Mouse (Mus musculus) cerebellum, adult 11-12 months (tissue): Measurements from ENCODE around the gene Dnase1l3.

Experiments used
- DNase-seq: peaks from one replicate; pipeline ENCODE4 v3.0.0; 2022

Dnase1l3 gene

DNA sequence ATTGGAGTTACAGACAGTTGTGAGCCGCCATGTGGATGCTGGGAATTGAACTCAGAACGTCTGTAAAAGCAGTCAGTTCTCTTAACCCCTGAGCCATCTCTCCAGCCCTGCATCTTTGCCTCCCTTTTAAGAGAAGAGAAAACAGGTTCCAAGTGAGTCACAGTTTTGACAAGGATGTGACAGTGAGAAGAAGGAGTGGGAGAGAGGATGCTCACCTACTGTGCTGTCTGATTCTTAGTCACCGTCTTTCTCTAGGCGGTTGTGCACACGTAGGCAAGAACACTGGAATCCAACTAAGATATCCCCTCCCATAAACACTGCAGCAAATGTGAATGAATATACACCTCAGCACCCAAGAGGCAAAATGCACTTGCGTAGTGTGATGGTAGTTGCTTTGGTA, 19.2 kb downstream of the Dnase1l3 start:
- DNase-seq = no peak

GRCm38 (mm10) chr14:7974643-7975042, 19.7 kb downstream of the Dnase1l3 start:
- DNase-seq = no peak

DNA sequence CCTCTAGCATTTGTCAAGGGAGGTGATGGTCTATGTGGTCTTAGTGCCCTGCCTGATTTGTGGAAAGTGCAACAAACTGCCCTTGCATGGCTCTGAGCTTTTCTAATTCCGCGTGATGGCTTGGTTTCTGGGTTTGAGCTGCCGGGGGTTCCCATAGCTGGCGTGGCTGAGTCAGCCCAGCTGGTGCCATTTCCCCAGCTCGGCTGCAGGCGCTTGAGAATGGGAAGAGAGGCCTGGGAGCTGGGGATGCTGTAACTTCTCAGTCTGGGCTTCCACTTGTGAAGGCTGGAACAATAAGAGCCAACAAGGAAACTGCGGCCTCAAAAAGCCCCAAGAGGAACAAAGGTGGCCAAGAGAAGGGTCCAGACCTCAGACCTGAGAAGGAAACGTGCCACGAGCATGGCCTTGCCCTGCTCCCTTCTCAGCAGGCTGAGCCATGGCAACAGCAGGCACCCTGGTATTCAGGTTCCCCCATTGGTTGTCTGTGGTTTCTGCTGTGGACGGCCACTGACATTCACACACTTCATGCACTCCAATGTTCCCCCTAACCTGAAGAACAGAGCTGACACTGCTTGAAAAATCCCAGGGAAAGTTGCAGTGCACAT, 22.4 kb downstream of the Dnase1l3 start:
- no peak for DNase-seq

DNA sequence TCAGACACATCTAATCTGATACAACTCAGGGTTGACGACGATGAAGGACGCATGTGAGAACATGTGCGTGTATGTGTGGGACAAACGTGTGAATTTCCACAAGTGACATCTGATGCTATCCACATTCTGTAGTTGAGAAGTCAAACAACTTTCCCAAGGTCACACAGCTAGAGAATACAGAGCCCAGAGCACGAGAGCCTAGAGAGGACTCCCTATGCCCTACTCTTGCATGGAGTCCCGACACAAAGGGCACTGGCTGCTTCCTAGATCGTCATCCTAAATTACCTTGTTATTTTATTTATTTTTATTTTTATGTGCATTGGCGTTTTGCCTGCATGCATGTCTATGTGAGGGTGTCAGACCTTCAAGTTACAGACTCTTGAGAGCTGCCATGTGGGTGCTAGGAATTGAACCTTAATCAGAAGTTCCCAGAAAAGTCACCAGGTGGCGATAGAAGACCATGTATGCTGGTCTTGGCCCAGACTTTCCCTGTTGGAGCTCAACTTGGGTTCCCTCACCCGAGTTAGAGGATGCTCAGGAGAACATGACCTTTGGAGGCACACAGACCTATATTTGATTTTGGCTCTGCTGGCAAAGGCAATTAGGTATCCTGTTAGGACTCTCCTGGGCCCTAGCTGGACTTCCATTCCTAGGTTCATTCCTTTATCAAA, 30.0 kb downstream of the Dnase1l3 start:
- peak; percentile 53 for DNase-seq

DNA sequence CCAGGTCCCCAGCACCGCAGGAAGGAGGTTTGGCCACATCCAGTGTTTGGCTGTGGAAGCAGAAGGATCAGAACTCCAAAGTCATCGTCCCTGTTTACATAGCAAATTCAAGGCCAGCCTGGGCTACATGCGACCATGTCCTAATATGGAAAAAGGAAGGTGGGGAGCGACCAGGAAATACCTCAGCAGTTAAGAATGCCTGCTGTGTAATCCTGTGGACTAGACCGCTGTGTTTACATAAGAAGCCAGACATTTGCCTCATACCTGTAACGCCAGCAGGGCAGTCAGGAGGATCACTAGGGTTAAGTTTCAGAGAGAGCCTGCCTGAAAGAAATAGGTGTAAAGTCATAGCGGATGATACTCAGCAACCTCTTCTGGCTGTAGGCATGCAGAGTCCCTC, 31.2 kb downstream of the Dnase1l3 start:
- DNase-seq = no peak

DNA sequence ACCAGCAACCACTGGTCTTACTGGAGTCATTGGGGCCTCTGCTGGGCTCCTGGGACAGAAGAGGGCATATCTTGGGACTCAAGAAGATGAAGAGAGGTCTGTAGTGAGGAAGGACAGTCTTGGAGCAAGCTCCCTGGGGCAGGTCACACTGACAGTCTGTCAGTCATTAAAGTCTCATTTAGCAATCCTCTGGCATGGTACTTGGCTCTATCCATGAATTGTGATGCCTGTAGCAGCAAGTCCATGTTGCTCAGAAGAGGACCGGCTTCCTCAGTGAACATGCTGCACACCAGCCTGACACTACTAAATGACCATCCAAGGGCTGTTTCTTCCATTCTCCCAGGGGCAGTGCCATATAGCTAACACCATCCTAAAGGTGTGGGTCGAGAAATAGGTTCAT, 31.7 kb downstream of the Dnase1l3 start:
- no peak for DNase-seq

DNA sequence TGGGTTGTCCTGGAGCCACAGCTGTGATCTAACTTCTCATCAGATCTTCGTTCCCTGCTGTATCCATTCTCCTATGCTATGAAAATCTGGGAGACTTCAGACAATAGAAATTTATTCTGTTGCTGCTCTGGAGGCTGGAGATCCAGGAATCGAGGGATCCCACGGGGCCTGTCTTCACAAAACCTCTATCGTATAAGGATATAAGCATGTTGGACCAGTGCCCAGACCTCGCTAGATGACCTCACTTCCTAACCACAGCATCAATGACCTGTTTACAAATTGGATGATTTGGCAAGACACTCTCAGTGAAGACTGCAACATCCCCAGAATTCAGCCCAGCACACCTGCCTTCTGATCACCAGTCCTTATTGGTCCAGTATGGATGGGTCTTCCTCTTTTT, 32.7 kb downstream of the Dnase1l3 start:
- DNase-seq = no peak

- peak; percentile 56 for DNase-seq
These were observed 33.8 kb downstream of the Dnase1l3 start for GRCm38 (mm10) chr14:7960616-7961015.

DNA sequence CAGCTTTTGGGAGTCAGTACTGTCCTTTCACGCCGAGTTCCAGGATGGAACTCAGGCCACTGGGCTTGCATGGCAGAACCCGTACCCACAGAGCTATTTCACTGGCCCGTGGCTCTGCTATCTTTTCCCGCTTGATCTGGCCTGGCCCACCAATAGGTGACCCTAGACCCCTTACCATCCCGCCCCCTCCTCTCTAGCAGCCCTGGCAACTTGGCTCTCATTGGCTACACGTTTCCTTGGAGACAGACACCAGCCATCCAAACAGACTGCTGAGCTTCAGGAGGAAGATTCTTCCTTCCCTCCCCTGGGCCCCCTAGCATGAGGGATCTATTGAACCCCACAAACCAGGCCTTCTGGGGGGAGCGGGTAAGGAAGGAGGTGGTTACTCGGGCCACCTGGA, 37.3 kb downstream of the Dnase1l3 start, which contains the start of gene Gm45521:
Gene Gm45521, plus strand, starts transcription at position 240 of the 400 bp plus-strand sequence.
- DNase-seq = no peak

DNA sequence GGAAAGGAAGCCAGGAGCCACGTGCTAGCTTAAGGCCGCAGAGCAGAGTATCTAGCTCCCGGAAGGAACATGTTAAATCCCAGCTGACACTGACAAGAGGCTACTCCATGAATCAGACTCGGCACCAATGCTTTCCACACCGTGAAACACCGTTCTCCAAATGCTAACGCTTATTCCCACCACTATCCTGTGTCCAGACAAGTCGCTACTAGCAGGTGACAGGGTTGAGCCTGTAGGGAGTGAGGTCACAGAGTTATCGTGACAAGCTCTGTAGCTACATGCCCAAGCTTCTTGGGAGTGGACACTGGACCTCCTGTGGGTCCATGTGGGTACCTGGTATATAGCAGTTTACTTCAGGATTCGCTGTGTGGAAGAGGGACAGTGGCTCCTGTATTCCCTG, 37.9 kb downstream of the Dnase1l3 start:
- no peak for DNase-seq

DNA sequence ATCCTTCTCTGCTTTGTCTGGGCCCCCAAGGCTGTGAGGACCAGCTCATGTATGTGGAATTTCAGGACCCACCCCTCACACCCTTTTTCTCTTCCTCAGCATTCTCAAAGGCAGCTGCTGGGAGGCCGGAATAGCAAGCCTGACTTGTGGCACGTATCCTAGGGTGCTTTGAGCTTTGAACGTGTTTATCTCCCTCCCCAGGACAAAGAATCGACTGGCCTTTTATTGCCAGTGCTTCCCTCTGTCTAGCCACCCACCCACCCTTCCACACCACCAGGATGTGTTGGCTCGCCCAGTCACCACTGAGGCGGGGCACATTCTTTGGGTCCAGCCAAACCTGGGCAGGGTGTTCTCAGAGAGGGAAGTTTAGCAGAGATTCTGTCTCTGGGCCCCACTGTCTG, 40.3 kb downstream of the Dnase1l3 start:
- no peak for DNase-seq

- no peak for DNase-seq
These were observed 41.6 kb downstream of the Dnase1l3 start for GRCm38 (mm10) chr14:7952610-7953254.

- DNase-seq = no peak
These were observed 43.1 kb downstream of the Dnase1l3 start for GRCm38 (mm10) chr14:7951234-7951633.

DNA sequence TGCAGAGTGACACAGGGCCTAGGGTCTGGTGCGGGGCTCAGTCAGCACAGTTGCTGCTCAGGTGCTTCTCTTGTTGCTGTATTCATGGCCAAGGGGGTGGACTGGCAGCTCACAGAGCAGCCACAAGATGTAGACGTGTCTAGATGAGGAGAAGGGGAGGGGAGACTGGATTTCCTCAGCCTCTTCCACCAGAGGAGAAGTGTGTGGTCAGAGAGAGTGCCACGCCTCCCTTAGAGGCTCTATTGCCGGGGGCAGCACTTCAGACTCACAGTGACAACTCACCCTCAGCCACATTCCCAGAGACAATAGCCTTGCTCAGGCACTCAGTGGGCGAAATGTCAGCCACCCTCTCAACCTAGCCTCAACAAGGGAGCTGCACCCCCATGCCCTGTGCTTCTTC, 49.1 kb downstream of the Dnase1l3 start:
- no peak for DNase-seq

DNA sequence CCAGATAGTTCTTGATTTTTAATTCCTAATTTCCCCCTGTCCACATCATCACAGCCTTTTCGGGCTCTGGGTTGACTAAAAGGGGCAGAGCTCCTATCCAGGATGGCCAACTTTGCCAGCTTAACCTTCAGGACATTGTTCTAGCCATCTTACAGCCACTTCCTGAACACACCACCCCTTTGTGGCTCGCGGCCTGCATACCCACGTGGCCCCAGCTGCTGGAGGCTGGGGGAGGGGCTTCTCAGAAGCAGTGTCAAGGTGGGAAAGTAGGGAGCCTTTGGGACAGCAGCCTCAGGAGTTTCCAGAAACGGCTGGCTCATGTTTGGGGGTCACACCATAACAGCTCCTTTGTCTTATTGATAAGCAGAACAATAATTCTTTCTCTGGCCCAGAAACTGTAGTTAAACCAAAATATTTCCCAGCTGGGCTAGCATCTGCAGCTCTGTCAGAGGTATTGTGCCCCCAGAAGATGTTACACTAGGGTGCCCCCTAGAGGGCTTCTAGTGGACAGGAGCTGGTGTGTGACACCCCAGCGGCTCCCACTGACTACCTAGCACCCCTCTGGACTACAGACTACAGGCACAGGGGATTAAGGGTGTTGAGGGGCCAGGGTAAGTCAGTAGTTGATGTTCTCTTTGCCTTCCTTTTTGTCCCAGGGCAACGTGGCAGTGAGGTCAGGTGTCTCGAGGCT, 49.9 kb downstream of the Dnase1l3 start:
- no peak for DNase-seq

- DNase-seq = no peak
These were observed 50.6 kb downstream of the Dnase1l3 start for GRCm38 (mm10) chr14:7943801-7944135.

DNA sequence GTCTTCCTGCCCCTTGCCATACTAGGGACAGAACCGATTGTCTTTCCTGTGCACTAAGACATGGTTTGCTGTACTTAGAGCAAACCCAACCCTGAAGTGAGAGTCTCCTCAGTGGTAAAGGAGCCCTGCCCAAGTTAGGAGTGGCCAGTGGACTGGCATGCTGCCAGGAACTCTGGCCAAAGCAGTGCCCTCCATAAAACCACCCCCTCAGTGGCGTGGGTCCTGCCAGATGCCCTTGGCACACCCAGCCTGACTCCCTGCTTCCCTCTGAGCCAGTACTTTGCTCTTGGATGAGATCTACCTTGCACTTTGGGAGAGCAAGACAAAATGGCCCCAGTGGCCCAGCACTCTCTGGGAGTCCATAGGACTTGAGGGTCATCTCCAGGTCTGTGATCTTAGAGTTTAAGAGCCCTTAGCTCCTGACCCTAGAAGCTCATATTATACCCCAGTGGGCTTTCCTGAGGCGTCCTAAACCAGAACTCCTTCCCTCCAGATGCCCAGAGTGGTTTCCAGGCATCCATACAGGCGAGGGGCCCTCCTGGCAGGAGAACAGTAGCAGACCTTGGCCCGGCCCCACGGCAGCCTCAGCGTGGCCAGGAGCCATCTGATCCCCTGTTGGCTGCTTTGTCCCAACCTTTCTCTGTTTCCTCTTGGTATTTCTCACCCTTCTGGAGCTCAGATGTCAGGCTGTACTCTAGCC, 51.1 kb downstream of the Dnase1l3 start:
- peak; percentile 43 for DNase-seq

DNA sequence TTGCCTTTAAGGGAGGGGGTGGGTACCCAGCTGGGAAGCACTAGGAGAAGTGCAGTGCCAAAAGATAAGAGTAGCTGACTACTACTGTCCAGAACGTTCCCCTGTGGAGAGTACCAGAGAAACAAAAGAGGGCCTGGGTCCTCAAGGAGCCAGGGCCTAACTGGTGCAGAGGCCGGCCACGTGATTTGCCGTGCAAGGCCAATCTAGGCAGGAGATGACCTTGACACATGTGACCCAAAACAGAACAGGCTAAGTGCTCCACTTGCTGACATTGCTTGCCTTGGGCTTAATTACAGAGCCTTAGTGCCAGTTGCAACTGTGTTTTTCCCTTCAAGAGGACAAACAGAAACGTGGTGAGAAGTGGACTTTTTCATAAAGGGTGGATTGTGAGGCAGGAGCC, 53.0 kb downstream of the Dnase1l3 start:
- DNase-seq = no peak

DNA sequence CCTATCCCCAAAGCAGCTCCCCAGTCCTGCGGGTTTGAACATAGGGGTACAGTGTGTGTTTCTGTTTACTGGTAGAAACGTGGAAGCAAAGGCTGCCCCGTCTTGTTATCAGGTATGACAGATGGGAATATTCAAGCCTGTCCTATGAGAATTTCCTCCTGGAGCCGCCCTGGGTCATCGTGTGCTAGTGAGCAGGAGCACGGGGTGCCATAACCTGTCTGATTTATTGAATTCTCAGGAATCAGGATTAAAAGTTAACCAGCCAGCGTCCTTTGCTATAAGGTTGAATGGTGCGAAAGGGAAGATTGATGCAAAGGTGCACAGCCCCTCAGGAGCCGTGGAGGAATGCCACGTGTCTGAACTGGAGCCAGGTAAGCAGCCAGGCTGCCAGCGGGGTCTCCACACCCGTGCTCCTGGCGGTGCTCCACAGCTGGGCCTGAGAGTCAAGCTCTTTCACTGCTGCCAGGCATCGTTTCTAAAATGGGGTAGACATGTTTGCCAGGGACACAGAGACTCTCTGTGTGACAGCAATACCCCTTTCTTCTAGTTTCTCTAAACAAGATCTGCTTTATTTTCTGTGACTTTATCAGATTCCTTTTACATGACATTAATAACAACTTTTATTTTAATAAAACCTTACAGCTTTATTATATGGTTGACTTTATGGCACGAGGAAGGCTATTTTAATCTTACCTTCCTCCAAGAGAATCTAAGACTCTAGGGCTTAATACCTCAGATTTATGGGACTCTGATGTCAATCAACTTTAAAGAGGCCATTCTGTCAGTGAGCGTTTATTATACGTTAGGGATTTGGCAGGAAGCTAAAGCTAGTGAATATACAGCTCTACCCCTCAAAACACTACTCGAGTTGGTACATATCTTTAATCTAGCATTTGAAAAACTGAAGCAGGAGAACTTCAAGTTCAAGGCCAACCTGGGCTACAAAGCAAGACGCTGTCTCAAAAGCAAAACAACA, 55.3 kb downstream of the Dnase1l3 start:
- DNase-seq = no peak

DNA sequence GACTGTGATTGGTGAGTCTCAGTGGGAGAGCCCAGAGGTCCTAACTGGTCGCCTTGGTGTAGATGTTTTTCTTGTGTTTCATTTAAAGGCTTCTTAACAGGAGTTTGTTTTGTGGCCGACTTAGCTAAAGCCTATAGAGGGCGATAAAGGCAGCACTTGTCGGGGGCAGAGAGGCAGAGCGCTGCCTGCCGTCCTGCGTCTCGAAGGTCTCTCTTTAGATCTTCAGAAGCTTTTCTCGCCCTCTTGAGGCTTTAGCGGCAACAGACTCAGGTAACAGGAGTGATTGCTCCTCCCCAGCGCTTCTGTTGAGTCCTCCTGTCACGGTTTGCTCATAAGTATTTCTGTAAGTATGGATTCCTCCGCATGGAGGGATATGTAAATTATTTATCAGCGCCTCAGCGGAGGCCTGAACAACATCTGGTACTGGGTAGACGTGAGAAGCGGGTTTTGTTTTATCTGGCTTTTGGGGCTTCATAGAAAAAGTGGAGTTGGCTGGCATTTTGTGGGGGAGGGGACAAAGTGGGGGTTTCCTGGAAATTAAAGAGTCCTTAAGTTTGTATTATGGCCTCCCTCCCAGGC, 57.2 kb downstream of the Dnase1l3 start:
- no peak for DNase-seq

DNA sequence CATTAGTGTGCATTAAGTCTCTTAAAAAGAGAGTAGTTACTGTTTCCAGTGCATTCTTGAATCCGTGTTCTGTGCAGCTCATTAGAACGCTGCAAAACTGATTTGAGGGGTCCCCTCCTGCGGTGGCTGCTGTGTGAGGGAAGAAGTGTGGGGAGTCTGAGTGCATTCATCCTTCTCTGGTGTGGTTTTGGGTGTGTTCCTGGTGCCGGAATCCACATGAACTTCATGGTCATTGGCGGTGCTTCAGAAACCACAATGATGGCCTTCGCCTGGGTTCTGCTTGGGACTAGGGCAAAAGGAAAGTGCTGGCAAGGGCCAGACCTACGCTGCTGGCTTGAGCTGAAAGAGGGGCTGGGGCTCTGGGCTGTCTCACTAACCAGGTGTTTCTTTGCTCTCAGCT, 60.2 kb downstream of the Dnase1l3 start:
- no peak for DNase-seq

- DNase-seq = no peak
These were observed 62.2 kb downstream of the Dnase1l3 start for GRCm38 (mm10) chr14:7932151-7932550.
